Mouse (Mus musculus): ENCODE data around the gene Gdpd5.

GRCm38 (mm10) chr7:99360803-99361414 is 20.3 kb upstream of the Gdpd5 start:
- TF ChIP-seq CTCF (IDR thresholded peaks at IDR 0.05) (no peak), EP300 (IDR thresholded peaks at IDR 0.05; ENCODE audit: insufficient read depth, low read depth, low read length) (no peak), POLR2A (IDR thresholded peaks at IDR 0.05; ENCODE audit: insufficient read depth, low read depth, low read length) (no peak)
